In genomic region chr17:75248632-75249031, GRCm38 (mm10) we compare ENCODE assay signal across 22 mouse cellular contexts.
"Had no signal": no experiment of that assay in that cellular context is flagged by ENCODE, and none has a peak within 500 bp of the region (broad histone marks: within the 10 kb centered on the region; RNA-seq: fewer than 3 reads in every experiment).

No protein-coding gene starts in this region.

- H3K9ac ChIP-seq: limb, embryonic 13.5 days; liver, embryonic 12.5 days; liver, embryonic 15.5 days; midbrain, embryonic 13.5 days; neural tube, embryonic 15.5 days had no signal

- H3K4me2 ChIP-seq: limb, embryonic 13.5 days; liver, embryonic 12.5 days; liver, embryonic 15.5 days; midbrain, embryonic 13.5 days; neural tube, embryonic 15.5 days had no signal

- H3K4me3 ChIP-seq: limb, embryonic 10.5 days; limb, embryonic 13.5 days; liver, embryonic 12.5 days; liver, embryonic 15.5 days; midbrain, embryonic 10.5 days; midbrain, embryonic 13.5 days; myocyte; neural tube, embryonic 15.5 days had no signal

- H3K9me3 ChIP-seq: limb, embryonic 10.5 days; limb, embryonic 13.5 days; liver, embryonic 12.5 days; liver, embryonic 15.5 days; midbrain, embryonic 10.5 days; midbrain, embryonic 13.5 days; neural tube, embryonic 15.5 days had no signal

- H3K27me3 ChIP-seq: limb, embryonic 13.5 days; liver, embryonic 12.5 days; liver, embryonic 15.5 days; midbrain, embryonic 13.5 days; neural tube, embryonic 15.5 days had no signal

- H3K36me3 ChIP-seq: limb, embryonic 10.5 days; liver, embryonic 12.5 days; liver, embryonic 15.5 days; midbrain, embryonic 10.5 days; midbrain, embryonic 13.5 days; neural tube, embryonic 15.5 days had no signal

- ATAC-seq: intestine, postnatal 0 days; liver, embryonic 12.5 days; midbrain, embryonic 13.5 days; midbrain, embryonic 16.5 days had no signal

- H3K27ac ChIP-seq: limb, embryonic 10.5 days; limb, embryonic 13.5 days; liver, embryonic 12.5 days; liver, embryonic 15.5 days; macrophage; midbrain, embryonic 10.5 days; midbrain, embryonic 13.5 days; neural tube, embryonic 15.5 days; stomach, postnatal 0 days had no signal

- DNase-seq: kidney, adult 8-10 months; kidney, postnatal 36 days; liver; lung, adult 18-20 months; right cerebral cortex, adult 18-20 months; right cerebral cortex, postnatal 14 days; right cerebral cortex, postnatal 4 days; thymus, adult 2 months; thymus, postnatal 14 days; thymus, postnatal 4 days had no signal

- H3K4me1 ChIP-seq: liver, embryonic 12.5 days; liver, embryonic 15.5 days; midbrain, embryonic 10.5 days; midbrain, embryonic 13.5 days had no signal
